Mouse (Mus musculus): Measurements from ENCODE around the gene Slc25a11.

GRCm38 (mm10) chr11:70683640-70684039, 36.4 kb upstream of the Slc25a11 start:
- no peak for TF ChIP-seq MAFK (IDR thresholded peaks at IDR 0.05; ENCODE audit: insufficient read depth, low read depth, low read length)
- TF ChIP-seq ZNF384 (IDR thresholded peaks at IDR 0.05; ENCODE audit: low read depth, low read length): no peak
- no peak for TF ChIP-seq HCFC1 (IDR thresholded peaks at IDR 0.05; ENCODE audit: borderline replicate concordance, insufficient read depth, low read length)
- TF ChIP-seq ZC3H11A (IDR thresholded peaks at IDR 0.05; ENCODE audit: borderline replicate concordance, low read depth, low read length): no peak
